Mouse (Mus musculus): ENCODE measurements around the gene 2310050C09Rik.
A peak's percentile ranks its signal among the peaks of the same experiment; 100 is the strongest.

2310050C09Rik gene

DNA sequence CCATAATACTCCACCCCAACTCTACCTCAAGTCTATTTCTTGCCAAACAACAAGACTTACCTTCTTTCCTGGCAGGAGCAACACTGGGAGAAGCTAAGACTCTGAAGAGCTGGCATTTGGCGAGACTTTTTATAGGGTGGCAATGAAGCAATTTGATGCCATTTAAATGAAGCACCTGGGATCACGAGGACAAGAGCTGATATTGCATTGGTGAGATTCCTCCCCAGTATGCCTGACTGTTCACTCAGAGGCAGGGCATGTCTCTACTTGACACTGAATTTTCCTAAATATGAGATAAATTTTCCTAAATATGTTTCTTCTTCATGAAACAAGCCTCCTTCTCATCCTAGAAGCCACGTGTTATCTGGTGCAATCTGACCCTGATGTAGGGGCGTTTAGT, at the start of gene 2310050C09Rik:
Gene 2310050C09Rik (minus strand): TSS at position 101 of the 400 bp plus-strand sequence.
- DNase-seq (ENCODE audit: inconsistent age in 2 of 2, low spot score in 1 of 2) = no peak

- DNase-seq (ENCODE audit: inconsistent age in 2 of 2, low spot score in 1 of 2) = peak in 1 of 2 experiments; percentile 41
Observed at GRCm38 (mm10) chr3:92907571-92907970, 37.6 kb upstream of the 2310050C09Rik start.

- no peak for DNase-seq (ENCODE audit: inconsistent age in 2 of 2, low spot score in 1 of 2)
Observed at GRCm38 (mm10) chr3:92905182-92905581, 35.2 kb upstream of the 2310050C09Rik start.

DNA sequence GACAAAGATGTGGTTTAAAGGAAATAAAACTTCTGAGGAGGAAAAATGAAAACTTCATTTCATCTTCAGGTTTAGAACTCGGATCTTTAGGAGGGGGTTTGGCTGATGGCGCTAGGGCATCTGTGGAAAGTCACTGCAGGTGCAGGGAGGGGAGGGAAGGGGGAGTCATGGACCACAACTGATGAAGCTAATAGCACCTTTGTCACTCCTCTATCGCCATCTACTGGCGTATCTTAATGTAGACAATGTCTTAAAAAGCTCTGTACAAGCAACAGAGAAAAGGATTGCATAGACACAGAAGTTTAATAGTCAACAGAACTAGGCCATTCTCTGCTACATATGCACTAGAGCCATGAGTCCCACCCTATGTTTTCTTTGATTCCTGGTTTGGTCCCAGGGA, 33.6 kb upstream of the 2310050C09Rik start:
- DNase-seq (ENCODE audit: inconsistent age in 2 of 2, low spot score in 1 of 2) = no peak

GRCm38 (mm10) chr3:92902992-92903391, 33.0 kb upstream of the 2310050C09Rik start:
- DNase-seq (ENCODE audit: inconsistent age in 2 of 2, low spot score in 1 of 2) = peak; percentile 15 to 64

- no peak for DNase-seq (ENCODE audit: inconsistent age in 2 of 2, low spot score in 1 of 2)
Observed at GRCm38 (mm10) chr3:92894489-92894888, 24.5 kb upstream of the 2310050C09Rik start.

DNA sequence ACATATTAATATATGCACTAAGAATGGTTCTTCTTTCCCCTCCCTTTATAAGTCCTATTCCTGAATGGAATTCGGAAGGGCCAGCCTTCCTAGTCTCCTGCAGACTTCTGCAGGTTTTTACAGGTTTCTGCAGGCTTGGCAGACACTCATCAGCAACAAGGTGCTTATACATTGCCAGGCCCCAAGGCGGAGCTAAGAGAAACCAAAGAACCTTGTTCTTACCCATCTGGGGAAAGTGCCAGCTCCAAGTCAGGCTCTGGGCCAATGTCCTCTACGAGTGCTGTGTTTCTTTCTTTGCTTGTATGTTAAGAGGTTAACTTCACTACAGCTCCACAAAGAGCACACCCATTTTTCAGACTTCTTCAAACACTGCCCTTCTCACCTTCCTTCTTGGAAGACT, 24.0 kb upstream of the 2310050C09Rik start:
- no peak for DNase-seq (ENCODE audit: inconsistent age in 2 of 2, low spot score in 1 of 2)

DNA sequence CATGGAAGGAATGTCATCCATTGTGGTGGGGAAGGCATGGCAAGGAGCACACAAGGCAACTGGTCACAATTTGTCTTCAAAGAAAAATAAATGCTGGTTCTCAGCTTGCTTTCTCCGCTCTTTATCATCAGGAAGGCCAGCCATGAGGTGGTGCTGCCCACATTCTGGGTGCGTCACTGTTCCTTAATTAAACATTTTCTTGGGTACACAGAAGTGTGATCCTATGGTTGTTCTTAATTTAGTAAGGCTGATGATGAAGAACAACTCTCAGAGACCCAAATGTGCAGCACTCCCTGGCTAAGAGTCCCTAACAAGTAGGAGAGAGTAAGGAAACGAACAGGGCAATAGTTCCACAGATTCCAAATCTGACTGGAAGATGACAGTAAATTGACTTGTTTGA, 4.2 kb upstream of the 2310050C09Rik start:
- no peak for DNase-seq (ENCODE audit: inconsistent age in 2 of 2, low spot score in 1 of 2)

- no peak for DNase-seq (ENCODE audit: inconsistent age in 2 of 2, low spot score in 1 of 2)
Observed at GRCm38 (mm10) chr3:92851186-92851585, 18.8 kb downstream of the 2310050C09Rik start, which contains the start of gene Lce1l. TSS of gene Lce1l (minus strand) at chr3:92851286.

DNA sequence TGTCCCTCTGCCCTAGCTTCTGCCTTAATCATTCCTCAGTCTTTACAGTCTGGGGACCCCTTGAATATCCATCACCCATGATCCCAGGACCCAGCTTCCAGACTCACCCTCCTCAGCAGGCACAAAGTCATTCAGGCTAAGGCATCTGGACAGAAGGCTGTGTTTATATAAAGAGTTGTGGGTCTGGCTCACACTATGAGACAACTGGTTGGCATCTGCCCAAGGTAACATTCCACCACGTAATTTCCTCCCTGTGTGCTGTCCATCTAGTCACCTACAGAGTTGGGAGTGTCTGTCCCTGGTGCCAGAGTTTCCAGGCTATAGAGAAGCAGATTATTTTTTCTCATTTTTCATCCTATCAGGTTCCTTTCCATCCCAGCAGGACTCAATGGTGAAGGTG, 42.9 kb downstream of the 2310050C09Rik start, which contains the start of gene Kprp:
Gene Kprp (minus strand): TSS at position 140 of the 400 bp plus-strand sequence.
- DNase-seq (ENCODE audit: inconsistent age in 2 of 2, low spot score in 1 of 2) = no peak

DNA sequence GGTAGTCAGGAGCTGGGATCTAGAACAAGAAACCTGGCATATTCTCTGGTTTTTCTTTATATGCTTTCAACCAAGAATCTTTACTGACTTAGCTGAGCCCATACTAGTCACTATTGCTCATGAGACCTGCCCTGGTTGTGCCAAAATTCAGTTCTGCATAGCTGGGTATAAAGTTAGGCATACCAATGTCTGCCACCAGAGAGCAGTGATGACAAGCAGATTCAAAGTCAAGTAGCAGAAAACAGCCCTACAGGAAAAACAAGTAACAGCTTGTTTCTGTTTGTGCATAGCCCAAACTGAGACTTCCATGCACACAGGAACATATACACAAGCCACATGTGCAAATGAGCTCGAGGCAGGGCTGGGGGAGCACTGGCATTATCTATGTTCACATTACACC, 44.2 kb downstream of the 2310050C09Rik start:
- DNase-seq (ENCODE audit: inconsistent age in 2 of 2, low spot score in 1 of 2) = no peak

Data from adrenal gland, adult (tissue).